Mouse (Mus musculus) heart, adult 8-10 months (tissue): ENCODE data around the gene Tent2. TPM values are rescaled to one million over a fixed set of nuclear protein-coding genes. Genes with fewer than 3 reads are reported as not detected.
"Not testable (repeated sequence)": the region's sequence is repeated elsewhere in the genome, so short reads cannot be mapped to it uniquely, and the experiment has no call there.

Experiments used
- DNase-seq: peaks from one replicate; pipeline ENCODE4 v3.0.0; 2022; ENCODE audit warnings: low spot score
- total RNA-seq, 4 experiments: library from RNA; stranded (reverse); gene quantifications; 2 replicates each; pipeline ENCODE4 v1.2.4; 2022

Tent2 gene
- 10 to 100 TPM; 10.7 to 14.7 (median 12.1) TPM for total RNA-seq

DNA sequence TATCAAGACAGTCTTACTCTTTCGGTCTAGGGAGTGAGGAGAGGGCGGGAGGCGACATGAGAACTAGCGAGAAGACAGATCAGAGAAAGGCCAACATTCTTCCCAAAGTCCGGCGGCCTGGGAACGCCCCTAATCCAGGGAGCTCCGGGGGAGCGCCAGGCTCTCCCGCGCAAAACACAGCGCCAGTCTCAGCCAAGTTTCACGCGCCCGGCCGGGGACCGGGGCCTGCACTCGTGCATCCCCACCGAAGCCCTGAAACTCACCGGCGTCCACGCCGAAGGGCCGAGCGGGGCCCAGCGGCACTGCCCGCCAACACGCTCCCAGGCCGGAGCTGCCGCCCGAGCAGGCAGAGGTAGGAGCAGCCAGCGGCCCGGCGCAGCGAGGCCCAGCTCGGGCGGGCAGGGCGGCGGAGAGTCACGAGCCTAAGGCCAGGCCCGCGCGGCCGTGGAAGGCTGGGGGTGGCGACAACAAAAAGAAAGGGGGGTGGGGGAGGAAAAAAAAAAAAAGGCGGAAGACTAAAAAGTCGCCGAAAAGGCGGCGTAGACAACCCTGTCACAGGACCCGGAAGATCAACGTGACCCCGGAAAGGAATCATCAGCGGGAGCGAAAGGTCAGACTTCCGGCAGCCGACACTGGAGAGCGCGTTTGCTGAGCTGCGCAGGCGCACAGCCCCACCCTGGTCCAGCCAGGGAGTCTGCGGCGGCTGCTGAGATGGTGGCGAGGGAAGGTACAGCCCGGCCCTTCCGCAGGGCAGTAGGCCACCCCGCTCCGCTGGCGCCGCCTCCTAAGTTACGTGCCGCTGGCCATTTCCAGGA lies at the start of gene Tent2:
TSS of gene Tent2 (minus strand) at position 555 of the 815 bp plus-strand sequence.
- DNase-seq, result peak; percentile 96

- DNase-seq, result no peak
Observed at GRCm38 (mm10) chr13:93241180-93241579, 49.0 kb upstream of the Tent2 start.

DNA sequence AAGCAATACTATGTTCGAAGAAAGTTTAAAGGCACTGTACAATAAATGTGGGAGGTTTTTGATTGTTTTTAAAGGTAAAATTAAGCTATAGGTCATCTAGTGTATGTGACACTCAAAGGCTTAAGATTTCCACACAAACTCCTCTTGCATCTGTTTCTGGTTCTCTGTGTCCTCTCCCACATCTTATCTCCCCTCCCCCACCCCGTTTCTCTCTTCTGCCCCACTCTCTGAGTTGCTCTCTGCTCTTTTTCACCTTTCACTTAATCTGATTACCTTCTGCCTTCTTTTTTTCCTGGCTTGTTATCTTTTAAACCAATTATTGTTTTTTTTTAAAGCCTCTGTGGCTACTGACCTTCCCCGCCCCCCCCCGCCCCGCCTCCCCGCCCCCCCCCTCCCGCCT lies 47.4 kb upstream of the Tent2 start:
- DNase-seq, result no peak

DNA sequence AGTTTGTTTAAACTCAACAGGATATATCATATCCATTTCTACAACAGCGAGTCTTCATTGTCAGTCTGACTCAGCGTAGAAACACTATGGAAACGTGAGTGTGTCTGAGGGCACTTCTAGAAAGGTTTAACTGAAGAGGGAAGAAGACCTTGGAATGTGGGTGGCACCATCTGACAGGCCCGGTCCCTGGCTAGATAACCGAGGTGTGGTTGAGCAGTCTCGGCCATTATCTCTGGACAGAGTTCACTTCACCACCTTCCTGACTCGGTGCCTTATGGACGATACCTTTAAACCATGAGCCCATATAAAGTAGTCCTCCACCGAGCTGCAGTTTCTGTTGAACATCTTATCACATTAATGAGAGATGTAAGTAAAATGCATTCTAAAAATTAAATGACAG lies 46.9 kb upstream of the Tent2 start:
- DNase-seq, result no peak

GRCm38 (mm10) chr13:93237677-93238398 lies 45.7 kb upstream of the Tent2 start:
- peak; percentile 22 for DNase-seq

DNA sequence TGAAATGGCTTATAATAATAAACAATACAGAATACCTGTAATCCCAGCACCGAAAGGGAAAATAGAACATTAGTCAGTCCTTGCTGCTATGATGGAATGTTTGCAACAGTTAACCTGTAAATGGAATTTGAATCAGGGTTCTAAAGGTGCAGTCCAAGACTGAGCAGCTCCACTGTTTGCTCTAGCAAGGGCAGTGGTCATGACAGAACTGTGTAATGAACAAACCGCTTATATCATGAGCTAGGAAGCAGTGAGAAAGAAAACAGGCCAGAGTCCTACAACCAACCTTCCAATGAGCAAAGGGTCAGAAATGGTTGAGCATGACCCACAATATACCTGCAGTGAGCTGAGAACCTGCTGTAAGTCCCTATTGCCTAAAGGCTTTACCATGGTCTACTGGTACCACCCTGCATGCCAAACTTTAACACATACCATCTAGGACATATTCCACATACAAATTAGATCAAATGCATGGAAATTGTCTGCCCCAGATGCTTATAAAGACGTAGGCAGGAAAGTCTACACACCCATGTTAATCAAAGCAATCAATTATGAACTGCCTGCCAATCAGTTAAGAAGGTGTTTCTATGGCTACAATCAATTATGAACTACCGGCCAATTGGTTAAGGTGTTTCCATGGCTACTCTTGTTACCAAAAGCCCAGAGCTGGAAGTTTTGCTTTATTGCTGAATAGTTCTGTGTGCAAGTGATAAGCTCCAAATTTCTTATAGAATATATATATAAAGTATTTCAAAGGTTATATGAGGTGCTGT lies 42.3 kb upstream of the Tent2 start:
- DNase-seq, result no peak

DNA sequence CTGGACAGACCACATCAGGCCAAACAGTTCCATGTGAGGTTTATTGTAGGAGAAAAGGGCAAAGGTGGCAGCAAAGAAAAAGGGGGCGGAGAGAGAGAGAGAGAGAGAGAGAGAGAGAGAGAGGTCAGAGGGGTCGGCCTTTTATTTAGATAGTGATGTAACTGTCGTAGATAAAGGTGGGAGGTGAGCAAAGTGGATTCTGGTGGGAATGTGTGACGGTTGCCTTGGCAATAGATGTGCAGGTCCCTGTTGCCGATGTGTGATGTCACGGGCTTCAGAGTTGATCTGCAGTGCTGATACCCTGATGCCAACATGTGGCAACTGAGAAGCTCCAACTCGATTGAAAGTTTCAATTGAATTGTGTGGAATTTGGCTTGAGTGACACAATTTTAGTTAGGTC lies 40.1 kb upstream of the Tent2 start:
- no peak for DNase-seq

GRCm38 (mm10) chr13:93231016-93231415 lies 38.8 kb upstream of the Tent2 start:
- DNase-seq, result peak; percentile 36

DNA sequence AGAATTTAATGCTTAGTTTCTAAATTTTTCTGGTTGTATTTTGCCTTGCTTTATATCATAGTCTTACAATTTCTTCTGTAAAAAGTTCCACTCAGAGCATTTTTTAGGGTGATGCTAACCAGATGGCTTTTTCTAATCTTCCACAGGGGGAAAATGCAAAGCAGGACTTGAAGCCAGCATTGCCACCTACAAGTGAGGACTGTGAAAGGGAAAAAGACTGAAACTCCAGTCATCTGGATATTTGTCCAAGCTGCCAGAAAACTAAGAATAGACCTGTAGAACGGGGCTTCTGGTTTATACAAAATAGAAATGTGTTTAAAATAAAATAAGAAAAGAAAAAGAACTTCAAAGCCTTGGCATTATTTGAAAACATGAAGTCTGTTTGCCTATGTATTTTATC lies 19.6 kb upstream of the Tent2 start:
- DNase-seq, result no peak

- no peak for DNase-seq
Observed at GRCm38 (mm10) chr13:93192646-93193026, 451 bp upstream of the Tent2 start.

- no peak for DNase-seq
Observed at GRCm38 (mm10) chr13:93189416-93189815, 2.8 kb downstream of the Tent2 start.

DNA sequence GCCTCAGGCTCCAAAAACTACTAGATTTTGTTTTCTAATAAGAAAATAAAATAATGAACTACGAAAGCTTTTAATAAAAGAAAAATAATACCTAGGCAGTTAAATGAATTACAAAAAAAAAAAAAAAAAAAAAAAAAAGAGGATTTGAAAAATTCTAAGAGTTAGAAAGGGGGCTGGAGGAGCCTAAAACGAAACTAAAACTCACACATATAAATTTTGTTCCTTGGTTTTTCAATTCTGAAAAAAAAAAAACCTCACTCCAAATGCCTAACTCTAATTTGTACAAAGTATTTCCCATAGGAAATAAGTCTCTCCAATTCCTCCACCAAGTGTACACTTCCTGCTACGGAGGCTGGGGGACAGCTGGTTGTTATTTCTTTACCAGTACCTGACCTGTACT lies 3.4 kb downstream of the Tent2 start:
- no peak for DNase-seq

DNA sequence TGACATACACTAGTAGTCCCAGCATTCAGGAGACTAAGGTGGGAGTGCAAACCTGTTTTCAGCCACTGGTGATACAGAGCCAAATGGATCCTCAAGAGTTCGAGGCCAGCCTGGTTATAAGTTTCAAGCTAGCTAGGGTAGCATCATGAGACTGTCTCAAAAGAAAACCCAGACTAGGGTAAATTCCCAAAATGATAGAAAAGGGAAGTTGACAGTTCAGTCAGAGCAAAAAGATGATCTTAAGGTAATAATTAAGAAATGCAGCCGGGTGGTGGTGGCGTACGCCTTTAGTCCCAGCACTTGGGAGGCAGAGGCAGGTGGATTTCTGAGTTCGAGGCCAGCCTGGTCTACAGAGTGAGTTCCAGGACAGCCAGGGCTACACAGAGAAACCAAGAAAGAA lies 4.4 kb downstream of the Tent2 start:
- not testable (repeated sequence) for DNase-seq

DNA sequence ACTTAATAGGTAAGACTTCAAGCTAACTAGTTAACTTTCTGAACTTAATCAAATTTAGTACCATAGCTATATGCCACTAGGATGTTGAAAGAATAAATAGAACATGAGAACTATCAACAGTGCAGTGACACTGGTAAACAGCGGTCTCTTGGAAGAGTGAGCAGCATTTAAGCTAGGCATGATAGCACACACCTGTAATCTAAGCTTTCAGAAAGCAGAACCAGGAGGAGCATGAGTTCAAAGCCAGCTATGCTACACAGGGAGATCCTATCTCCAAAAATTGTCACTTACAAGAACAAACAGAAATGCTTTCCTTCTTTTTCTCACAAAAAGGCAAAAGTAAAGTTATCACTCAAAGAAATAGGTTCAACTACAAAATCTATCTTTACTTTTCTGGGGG lies 11.8 kb downstream of the Tent2 start:
- DNase-seq, result no peak

DNA sequence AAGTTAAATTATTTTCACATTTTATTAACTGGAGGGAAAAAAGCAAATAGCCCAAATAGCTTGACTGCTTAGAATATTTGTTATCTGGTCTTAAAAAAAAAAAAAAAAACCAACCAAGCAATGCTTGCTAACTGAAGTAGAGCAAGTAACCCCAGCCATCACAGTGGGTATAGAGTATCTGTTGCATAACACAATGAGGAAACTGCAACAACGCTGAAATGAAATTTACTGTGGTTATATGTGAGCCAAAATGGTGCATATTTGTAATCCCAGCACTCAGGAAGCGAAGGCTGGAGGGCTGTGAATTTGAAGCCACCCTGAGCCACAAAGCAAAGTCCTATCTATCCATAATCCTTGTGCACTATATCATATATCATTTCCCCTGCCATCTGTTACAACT lies 12.7 kb downstream of the Tent2 start:
- no peak for DNase-seq

- no peak for DNase-seq
Observed at GRCm38 (mm10) chr13:93177571-93177970, 14.6 kb downstream of the Tent2 start.

- DNase-seq, result no peak
Observed at GRCm38 (mm10) chr13:93163303-93163702, 28.9 kb downstream of the Tent2 start.

DNA sequence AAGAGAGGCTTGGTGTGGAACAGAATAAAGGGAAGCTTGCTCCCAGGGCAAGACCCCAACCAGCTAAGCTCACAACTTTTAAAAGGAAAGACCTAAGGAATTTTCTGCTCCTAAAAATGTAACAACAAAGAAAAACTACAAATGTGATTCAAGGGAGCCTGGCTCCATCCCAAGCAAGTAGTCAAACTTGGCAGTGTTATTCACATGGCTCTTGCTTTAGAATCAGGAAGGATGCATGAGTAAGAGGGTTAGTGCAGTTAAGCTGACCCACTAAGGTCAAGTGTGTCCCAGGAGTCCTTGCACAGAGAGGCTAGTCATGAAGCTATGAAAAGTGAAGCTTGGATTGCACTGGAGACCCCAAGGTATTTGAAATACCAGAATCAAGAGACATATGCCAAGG lies 29.7 kb downstream of the Tent2 start:
- no peak for DNase-seq

DNA sequence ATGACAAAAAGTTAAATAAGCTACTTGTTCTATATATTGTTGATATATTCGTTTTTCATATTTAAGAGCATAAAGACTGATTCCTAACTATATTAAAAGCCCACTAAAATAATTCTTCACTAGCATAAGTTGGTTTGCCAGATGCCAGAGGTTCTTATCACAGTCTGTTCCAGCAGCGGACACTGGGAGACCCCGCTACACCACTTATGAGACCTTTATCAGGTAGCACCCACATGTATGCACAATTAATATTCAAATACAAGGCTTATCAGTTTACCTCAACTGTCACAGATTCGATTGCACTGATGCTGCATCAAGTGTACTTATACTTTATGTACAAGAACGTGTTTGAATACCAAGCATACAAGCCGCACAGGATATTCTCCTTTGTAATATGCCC lies 33.9 kb downstream of the Tent2 start:
- DNase-seq, result no peak

- no peak for DNase-seq
Observed at GRCm38 (mm10) chr13:93153280-93153679, 38.9 kb downstream of the Tent2 start.

- peak; percentile 92 for DNase-seq
Observed at GRCm38 (mm10) chr13:93144336-93145167, 47.6 kb downstream of the Tent2 start, which contains the start of gene Cmya5. Gene Cmya5, minus strand, starts transcription at chr13:93144724.
